Mouse (Mus musculus): Measurements from ENCODE around the gene Ugt1a7c.

GRCm38 (mm10) chr1:88237311-88237710 is 142.4 kb downstream of the Ugt1a7c start:
- no peak for TF ChIP-seq CTCF (IDR thresholded peaks at IDR 0.05; ENCODE audit: low read depth)
- no peak for TF ChIP-seq EP300 (optimal IDR thresholded peaks at IDR 0.05)

All from stomach, postnatal 0 days (tissue).